Mouse (Mus musculus) ES-Bruce4 (cell line): ENCODE measurements around the gene Cux1.

ENCODE experiments used
- CTCF ChIP-seq: IDR thresholded peaks from one replicate; pipeline ENCODE4 v1.8.1; 2011; ENCODE audit warnings: low read depth, low read length
- EP300 ChIP-seq: IDR thresholded peaks from 2 replicates; pipeline ENCODE4 v1.6.1; 2011; ENCODE audit warnings: low read depth, low read length; ENCODE audit not compliant: insufficient read depth
- POLR2A ChIP-seq: IDR thresholded peaks from one replicate; pipeline ENCODE4 v1.8.1; 2011; ENCODE audit warnings: low read length; ENCODE audit not compliant: insufficient read depth

DNA sequence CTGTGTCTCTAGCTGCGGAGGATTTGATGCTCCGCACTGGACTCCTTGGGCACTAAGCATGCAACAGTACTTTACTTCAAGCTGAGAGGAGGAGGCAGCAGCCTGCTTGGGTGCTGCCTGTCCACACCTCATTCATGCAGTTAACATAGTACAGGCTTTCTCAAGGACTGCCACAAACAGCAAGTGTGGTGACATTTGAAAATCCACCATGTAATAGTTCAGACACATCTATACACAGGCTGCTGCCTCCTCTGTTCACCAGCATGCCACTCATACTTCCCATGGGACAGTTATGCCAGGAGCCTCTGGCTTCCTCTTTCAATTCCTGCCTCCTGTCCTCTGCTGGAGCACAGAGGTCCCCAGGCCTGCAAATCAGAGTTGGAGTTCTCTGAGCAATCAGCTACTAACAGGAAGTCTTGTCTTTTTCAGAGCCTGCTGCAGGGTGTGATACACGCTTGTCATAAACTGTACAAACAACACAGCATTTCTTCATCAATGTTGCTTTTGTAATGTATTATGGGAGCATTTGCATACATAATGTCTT is 211.6 kb downstream of the Cux1 start:
- TF ChIP-seq EP300: no peak
- no peak for TF ChIP-seq POLR2A
- TF ChIP-seq CTCF: no peak
